Mouse (Mus musculus) intestine, postnatal 0 days (tissue): ENCODE measurements around the gene Zfp423. TPM values are rescaled to one million over a fixed set of nuclear protein-coding genes. Genes with fewer than 3 reads are reported as not detected.

Experiments
- ATAC-seq: fragments of 200-750 bp; cut with Nextera tagmentation; 2 replicates; pipeline ENCODE4 v1.8.0; 2017; ENCODE audit warnings: mild to moderate bottlenecking, moderate TSS enrichment, moderate library complexity
- H3K27ac ChIP-seq: fragments of 300-500 bp; sonication (generic); 2 replicates; pipeline ENCODE4 v1.5.1; 2014; ENCODE audit warnings: mild to moderate bottlenecking, low read depth, low read length, moderate library complexity
- H3K27me3 ChIP-seq: fragments of 300-500 bp; sonication (generic); replicated peaks from 2 replicates; pipeline ENCODE4 v1.6.1; 2014; ENCODE audit warnings: low read length, mixed read lengths; ENCODE audit not compliant: control insufficient read depth, insufficient read depth
- H3K36me3 ChIP-seq: fragments of 300-500 bp; sonication (generic); 2 replicates; pipeline ENCODE4 v1.6.1; 2014; ENCODE audit warnings: mild to moderate bottlenecking, moderate library complexity; ENCODE audit not compliant: control insufficient read depth, insufficient read depth
- H3K4me1 ChIP-seq: fragments of 300-500 bp; sonication (generic); replicated peaks from 2 replicates; pipeline ENCODE4 v1.6.1; 2014; ENCODE audit warnings: antibody characterized with exemption, low read length, mixed read lengths; ENCODE audit not compliant: control insufficient read depth, insufficient read depth
- H3K4me2 ChIP-seq: fragments of 300-500 bp; sonication (generic); replicated peaks from 2 replicates; pipeline ENCODE4 v1.6.1; 2014; ENCODE audit warnings: low read depth, mild to moderate bottlenecking, moderate library complexity
- H3K4me3 ChIP-seq: fragments of 300-500 bp; sonication (generic); 2 replicates; pipeline ENCODE4 v1.5.1; 2014; ENCODE audit warnings: low read depth, low read length
- H3K9ac ChIP-seq: fragments of 300-500 bp; sonication (generic); 2 replicates; pipeline ENCODE4 v1.6.1; 2014; ENCODE audit warnings: mild to moderate bottlenecking, low read depth, low read length
- H3K9me3 ChIP-seq: fragments of 300-500 bp; sonication (generic); 2 replicates; pipeline ENCODE4 v1.6.1; 2016; ENCODE audit warnings: mixed run types; ENCODE audit not compliant: control insufficient read depth
- CTCF ChIP-seq: sonication (generic); IDR thresholded peaks from 2 replicates; pipeline ENCODE4 v1.5.1; 2016; ENCODE audit warnings: low read depth, mild to moderate bottlenecking, control low read depth, antibody characterized with exemption, moderate library complexity
- whole genome bisulfite sequencing: fragments of 180-500 bp; shearing (Covaris S2); extraction: QIAGEN DNeasy Blood & Tissue Kit; methylation state at CpG from one replicate; pipeline ENCODE4 v1.1.7; 2014; 5-methylcytosine and 5-hydroxymethylcytosine counted together
- polyA plus RNA-seq: library from polyadenylated mRNA; unstranded; fragments of >200 nt; fragmentation: Nextera tagmentation; extraction: Ambion mirVana; gene quantifications from 2 replicates; pipeline ENCODE4 v1.2.1, GENCODE M21; 2015

The Zfp423 gene
- polyA plus RNA-seq, 1 experiment from 2014 or later, result 1.6 TPM

GRCm38 (mm10) chr8:87837266-87837665 is 122.1 kb downstream of the Zfp423 start:
- no peak for TF ChIP-seq CTCF
- no peak overlapping the region for H3K4me2 ChIP-seq
- ATAC-seq, result no peak
- no peak overlapping the region for H3K9ac ChIP-seq
- WGBS, result 47% methylated on average over 6 of the region's 6 CpGs
- no peaks in the 10 kb centered on the region for H3K9me3 ChIP-seq
- no peaks in the 10 kb centered on the region for H3K36me3 ChIP-seq
- no peak overlapping the region for H3K27ac ChIP-seq
- no peak overlapping the region for H3K4me3 ChIP-seq
- no peaks in the 10 kb centered on the region for H3K27me3 ChIP-seq
- no peaks in the 10 kb centered on the region for H3K4me1 ChIP-seq

GRCm38 (mm10) chr8:87836866-87837265 is 122.5 kb downstream of the Zfp423 start:
- Histone ChIP-seq H3K4me3 (no peak overlapping the region), H3K9me3 (no peaks in the 10 kb centered on the region), H3K4me1 (no peaks in the 10 kb centered on the region), H3K27me3 (no peaks in the 10 kb centered on the region), H3K9ac (no peak overlapping the region), H3K27ac (no peak overlapping the region), H3K4me2 (no peak overlapping the region), H3K36me3 (no peaks in the 10 kb centered on the region)
- ATAC-seq, result 0 out of 2 replicates have a peak, but pooled peaks have one; percentile 36
- TF ChIP-seq CTCF, result no peak
- WGBS, result 43% methylated on average over 16 of the region's 16 CpGs

DNA sequence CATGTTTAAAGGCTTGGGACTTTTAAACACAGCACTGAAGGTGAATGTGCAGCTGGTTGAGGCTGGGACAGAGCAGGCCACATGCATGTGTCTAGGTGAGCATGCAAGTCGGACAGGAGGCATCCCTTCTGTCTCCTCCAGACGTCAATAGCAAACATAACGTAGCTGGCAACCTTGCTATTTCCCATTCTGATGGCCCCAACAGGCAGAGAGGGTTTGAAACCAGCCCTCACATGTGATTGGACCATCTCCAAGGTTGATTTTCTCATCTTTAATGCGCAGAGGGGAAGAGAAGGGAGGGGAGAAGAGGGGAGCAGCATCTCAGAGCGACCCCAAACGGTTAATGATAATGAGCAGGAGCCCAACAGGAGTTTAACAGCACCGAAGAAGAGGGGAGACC is 123.5 kb downstream of the Zfp423 start:
- Histone ChIP-seq H3K9me3 (no peaks in the 10 kb centered on the region), H3K27ac (no peak overlapping the region), H3K36me3 (no peaks in the 10 kb centered on the region), H3K4me2 (no peak overlapping the region), H3K27me3 (no peaks in the 10 kb centered on the region), H3K4me3 (no peak overlapping the region), H3K4me1 (no peaks in the 10 kb centered on the region), H3K9ac (no peak overlapping the region)
- TF ChIP-seq CTCF, result no peak
- whole genome bisulfite sequencing, result 36% methylated on average over 7 of the region's 7 CpGs
- ATAC-seq, result no peak

- Histone ChIP-seq H3K4me1 (no peaks in the 10 kb centered on the region), H3K4me3 (no peak overlapping the region), H3K9me3 (no peaks in the 10 kb centered on the region), H3K4me2 (no peak overlapping the region), H3K27me3 (no peaks in the 10 kb centered on the region), H3K36me3 (no peaks in the 10 kb centered on the region), H3K27ac (no peak overlapping the region), H3K9ac (no peak overlapping the region)
- 17% methylated on average over 11 of the region's 11 CpGs for WGBS
- no peak for TF ChIP-seq CTCF
- no peak for ATAC-seq
Observed at GRCm38 (mm10) chr8:87835411-87835821, 124.0 kb downstream of the Zfp423 start.

- Histone ChIP-seq H3K9me3 (no peaks in the 10 kb centered on the region), H3K4me3 (no peak overlapping the region), H3K36me3 (no peaks in the 10 kb centered on the region), H3K4me1 (no peaks in the 10 kb centered on the region), H3K27ac (no peak overlapping the region), H3K27me3 (no peaks in the 10 kb centered on the region), H3K9ac (no peak overlapping the region), H3K4me2 (no peak overlapping the region)
- TF ChIP-seq CTCF, result no peak
- ATAC-seq, result no peak
- WGBS, result 73% methylated on average over 5 of the region's 5 CpGs
Observed at GRCm38 (mm10) chr8:87834656-87835055, 124.7 kb downstream of the Zfp423 start.

DNA sequence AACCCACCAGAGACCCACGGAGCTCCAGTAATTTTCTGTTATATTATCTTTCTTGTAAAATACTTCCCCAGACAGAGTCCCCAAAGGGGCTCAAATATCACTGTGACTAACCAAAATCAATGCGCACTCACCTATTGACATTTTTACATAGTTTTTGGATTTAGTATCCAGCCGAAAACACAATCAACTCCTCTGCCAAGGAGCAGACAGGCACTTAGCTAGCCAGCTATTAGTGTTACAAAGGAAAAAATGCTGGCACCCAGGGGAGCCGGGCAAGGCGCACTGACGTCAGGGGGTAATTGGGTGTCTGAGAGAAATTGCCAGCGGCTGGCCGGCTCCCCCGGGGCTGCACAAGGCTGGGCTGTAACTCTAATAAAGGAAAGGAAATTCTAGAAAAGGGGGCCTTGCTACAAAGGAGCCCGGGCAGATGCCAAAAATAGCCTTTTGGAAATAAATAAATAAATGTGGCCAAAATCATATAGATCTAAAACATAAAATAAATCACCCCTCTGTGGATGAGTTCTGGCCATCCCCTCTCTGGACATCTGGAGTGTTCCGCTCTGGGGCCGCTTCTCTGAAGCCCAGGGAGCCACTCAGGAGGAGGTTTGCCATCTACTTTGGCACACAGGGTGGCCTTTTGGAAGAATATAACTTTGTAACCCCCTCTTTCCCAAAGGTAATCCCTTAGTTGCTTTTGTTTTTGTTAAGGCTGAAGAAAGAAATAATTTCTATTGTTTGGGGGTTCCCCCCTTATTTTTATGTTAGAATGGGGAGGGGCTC is 125.4 kb downstream of the Zfp423 start:
- Histone ChIP-seq H3K27ac (no peak overlapping the region), H3K9me3 (no peaks in the 10 kb centered on the region), H3K27me3 (no peaks in the 10 kb centered on the region), H3K4me1 (no peaks in the 10 kb centered on the region), H3K9ac (no peak overlapping the region), H3K4me2 (no peak overlapping the region), H3K36me3 (no peaks in the 10 kb centered on the region), H3K4me3 (no peak overlapping the region)
- no peak for ATAC-seq
- WGBS, result 72% methylated on average over 12 of the region's 12 CpGs
- no peak for TF ChIP-seq CTCF
